Mouse (Mus musculus): ENCODE measurements at regions not wholly inside any gene's neighbourhood (a gene's known extent, or its start where the extent isn't known, plus 50 kb on each side); places are given as distances from the start of the nearest gene placed in this dataset.
"Not testable (repeated sequence)": the region's sequence is repeated elsewhere in the genome, so short reads cannot be mapped to it uniquely, and the experiment has no call there.

- DNase-seq: not testable (repeated sequence)
Observed at GRCm38 (mm10) chr14:53075937-53076336, 580.4 kb upstream of the Olfr1507 start.

GRCm38 (mm10) chr14:53073126-53073525 is 577.6 kb upstream of the Olfr1507 start:
- not testable (repeated sequence) for DNase-seq

- not testable (repeated sequence) for DNase-seq
Observed at GRCm38 (mm10) chr14:53072502-53072901, 577.0 kb upstream of the Olfr1507 start.

DNA sequence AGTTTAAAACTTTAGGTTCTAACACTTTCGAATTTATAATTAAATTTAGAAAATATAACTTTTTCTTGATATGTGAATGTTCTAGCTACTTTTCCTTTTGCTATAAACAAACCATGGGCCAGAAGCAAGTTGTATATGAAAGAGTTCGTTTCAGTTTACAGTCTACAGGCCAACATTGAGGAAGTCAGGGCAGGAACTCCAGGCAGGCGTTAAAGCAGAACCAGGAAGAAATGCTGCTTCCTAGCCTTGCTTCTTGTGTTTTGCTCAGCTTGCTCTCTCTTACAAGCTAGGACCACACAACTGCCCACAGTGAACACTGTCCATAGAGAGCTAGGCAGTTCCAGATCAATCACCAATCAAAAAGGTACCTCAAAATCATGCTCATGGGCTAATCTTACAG is 558.9 kb upstream of the Olfr1507 start:
- DNase-seq: not testable (repeated sequence)

DNA sequence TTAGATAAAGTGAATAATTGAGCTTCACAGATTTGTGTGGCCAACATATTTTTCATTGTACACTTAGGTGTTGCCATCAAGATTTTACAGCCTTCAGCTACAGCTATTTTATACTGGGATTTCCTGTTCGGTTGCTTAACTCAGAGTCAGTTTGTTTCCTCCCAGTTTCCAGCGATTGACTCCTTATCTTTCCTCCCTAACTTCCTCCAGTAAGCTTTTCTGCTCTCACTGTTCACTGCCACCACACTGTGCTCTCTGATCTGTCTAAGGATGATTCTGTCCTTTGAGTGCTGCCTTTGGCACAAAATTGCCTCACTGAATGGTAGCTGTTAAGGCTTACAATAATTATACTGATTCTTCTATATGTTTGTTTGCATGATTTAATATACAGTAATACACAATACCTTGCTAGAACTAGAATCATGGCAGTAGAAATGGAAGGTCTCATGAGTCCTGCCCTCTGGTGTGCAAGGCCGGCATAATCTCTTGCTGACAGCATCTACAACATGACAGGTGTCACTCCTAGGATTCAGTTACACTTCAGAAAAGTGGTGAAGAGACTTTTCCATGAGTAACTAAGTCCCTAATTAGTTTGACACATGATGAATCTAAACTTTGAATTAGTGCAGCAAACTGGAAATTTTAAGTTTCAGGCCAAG is 558.0 kb upstream of the Olfr1507 start:
- DNase-seq: not testable (repeated sequence)

GRCm38 (mm10) chr14:53047683-53048082 is 552.1 kb upstream of the Olfr1507 start:
- DNase-seq: not testable (repeated sequence)

- not testable (repeated sequence) for DNase-seq
Observed at GRCm38 (mm10) chr14:53046975-53047374, 551.4 kb upstream of the Olfr1507 start.

- peak; percentile 3 for DNase-seq
Observed at GRCm38 (mm10) chr14:53045331-53045730, 549.8 kb upstream of the Olfr1507 start.

GRCm38 (mm10) chr14:53044101-53044500 is 548.6 kb upstream of the Olfr1507 start:
- not testable (repeated sequence) for DNase-seq

DNA sequence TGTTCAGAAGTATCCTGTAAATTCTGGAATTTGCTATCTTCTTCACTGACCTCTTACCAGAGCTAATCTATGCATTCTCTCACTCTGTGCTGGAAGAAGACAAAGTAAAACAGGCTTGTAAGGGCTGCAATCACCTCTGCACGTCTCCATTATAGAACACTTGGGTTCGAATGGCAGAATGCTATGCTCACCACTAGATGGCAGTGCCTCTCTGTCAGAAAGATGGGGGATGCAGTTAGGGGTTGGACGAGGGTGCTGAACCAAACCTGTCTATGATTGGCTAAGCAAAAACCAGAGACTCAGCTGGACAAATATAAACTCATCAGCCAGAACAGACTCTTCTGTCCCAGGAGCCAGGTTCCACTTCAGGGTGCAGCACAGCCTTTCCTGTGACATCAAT is 546.5 kb upstream of the Olfr1507 start:
- DNase-seq: not testable (repeated sequence)

DNA sequence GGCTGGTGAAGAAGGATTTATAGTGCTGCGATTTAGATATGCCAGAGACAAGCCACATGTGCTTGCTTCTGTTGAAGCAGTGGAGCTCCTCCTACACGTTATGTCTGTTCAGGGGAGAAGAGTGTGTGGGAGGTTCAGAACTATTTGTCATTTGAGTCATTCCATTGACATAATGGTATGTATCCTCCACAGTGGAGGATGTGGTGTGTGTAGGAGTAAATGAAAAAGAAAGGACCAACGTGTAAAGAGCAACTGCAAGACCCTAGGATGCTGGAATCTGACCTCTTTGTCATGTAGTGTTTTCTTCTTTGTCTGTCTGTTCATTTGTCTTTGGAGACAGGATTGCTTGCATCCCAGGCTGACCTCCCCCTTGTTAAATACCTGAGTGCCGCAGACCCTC is 543.9 kb upstream of the Olfr1507 start:
- not testable (repeated sequence) for DNase-seq

- not testable (repeated sequence) for DNase-seq
Observed at GRCm38 (mm10) chr14:53034940-53035339, 539.4 kb upstream of the Olfr1507 start.

- not testable (repeated sequence) for DNase-seq
Observed at GRCm38 (mm10) chr14:53033221-53033620, 537.7 kb upstream of the Olfr1507 start.

DNA sequence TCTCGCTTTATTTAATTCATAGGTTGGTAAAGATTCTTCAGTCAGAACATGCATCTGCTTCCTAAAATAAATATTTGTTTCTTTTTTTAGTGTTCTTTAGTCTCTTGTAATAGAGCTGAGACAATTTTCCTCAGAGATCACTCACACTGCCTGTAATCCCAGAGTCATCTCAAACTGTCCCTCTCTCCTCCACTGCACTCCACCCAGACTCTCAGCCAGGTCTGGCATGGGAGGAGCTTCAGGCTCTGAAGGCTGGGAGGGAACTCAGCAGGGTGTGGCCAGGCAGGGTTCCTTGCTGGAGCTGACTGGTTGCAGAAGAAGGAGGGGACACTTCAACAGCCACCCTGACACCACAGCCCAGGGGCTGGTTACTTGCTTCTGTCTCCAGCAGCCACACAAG is 536.9 kb upstream of the Olfr1507 start:
- not testable (repeated sequence) for DNase-seq

DNA sequence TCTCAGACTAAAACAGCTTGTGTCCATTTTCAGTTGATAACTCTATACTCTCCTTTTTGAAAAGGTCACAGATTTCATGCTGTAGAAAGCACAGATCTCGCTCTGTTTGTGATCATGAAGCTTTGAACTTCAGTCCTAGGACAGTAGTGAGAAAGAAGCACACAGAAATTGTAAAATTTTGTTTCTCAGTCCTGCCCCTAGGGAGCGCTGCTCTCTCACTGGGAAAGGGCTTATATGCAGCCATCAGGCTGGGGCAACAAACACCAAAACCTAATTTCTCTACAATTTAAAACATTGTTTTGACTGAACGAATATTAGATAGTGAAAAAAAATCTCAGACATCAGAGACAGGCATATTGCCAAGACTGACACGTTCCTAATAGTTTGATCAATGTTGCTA is 534.7 kb upstream of the Olfr1507 start:
- not testable (repeated sequence) for DNase-seq

- DNase-seq: not testable (repeated sequence)
Observed at GRCm38 (mm10) chr14:53026958-53027357, 531.4 kb upstream of the Olfr1507 start.

- not testable (repeated sequence) for DNase-seq
Observed at GRCm38 (mm10) chr14:53020152-53020551, 524.6 kb upstream of the Olfr1507 start.

- not testable (repeated sequence) for DNase-seq
Observed at GRCm38 (mm10) chr14:53007741-53008140, 512.2 kb upstream of the Olfr1507 start.

DNA sequence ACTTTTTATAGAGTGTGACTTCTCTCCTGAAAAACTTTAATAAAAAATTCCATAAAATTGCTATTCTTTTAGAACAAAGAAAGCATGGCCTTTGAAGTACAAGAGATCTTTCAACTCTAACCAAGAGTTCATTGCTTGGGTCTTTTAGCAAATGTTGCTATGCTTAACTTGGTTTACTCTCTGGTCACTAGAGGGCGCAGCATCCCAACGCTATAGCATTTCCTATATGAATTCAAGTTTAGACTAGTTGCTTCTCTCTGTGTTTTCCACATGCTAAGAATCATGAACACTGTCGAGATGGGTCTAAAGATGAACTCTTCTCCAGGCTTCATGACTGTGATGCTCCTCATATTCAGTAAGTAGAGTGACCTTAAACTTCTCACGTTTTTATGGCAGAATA is 511.8 kb upstream of the Olfr1507 start:
- DNase-seq: not testable (repeated sequence)

DNA sequence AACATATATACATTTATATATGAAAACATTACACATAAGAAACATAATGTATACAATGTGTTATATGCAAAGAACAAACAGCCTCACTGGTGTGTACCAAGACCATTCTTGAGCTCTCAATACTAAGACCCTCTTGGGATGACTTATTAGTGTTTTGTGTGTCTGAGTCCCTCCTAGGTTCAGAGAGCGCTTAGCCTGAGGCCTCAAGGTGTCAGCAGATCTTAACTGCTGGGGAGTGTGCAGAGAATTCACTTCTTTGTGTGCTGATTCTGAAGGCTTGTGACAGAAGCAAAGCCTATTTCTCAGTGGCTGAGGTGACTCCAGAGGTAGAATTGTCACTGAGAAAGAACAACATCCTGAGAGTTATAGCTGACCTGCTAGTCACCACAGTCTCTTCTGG is 505.7 kb upstream of the Olfr1507 start:
- not testable (repeated sequence) for DNase-seq

GRCm38 (mm10) chr14:52992106-52992760 is 496.7 kb upstream of the Olfr1507 start:
- not testable (repeated sequence) for DNase-seq

GRCm38 (mm10) chr14:52991328-52991665 is 495.7 kb upstream of the Olfr1507 start:
- not testable (repeated sequence) for DNase-seq

DNA sequence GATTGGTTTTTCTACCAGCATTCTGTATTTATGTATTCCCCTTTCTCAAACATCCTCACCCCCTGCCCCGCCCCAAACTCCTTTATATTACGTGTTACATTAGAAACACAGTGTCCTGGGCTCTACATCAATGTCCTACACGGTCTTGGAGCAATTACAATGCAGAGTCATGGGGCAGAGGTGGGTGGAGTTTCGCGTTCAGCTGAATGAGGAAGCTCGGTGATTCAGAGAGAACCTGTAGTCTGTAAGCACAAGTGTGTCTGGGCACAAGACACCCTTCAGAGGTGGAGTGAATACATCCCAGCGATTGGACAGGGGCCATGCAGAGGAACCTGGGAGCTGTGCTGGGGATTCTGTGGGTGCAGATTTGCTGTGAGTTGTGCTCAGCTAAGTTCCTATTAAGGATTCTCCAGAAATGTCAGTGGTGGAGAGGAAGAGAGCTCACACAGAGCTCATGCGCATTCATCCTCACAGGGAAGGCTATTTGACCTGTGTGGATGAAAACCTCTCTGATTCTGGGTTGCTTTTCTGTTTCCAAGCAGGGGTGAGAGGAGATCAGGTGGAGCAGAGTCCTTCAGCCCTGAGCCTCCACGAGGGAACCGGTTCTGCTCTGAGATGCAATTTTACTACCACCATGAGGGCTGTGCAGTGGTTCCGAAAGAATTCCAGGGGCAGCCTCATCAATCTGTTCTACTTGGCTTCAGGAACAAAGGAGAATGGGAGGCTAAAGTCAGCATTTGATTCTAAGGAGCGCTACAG is 495.2 kb upstream of the Olfr1507 start:
- DNase-seq: not testable (repeated sequence)

GRCm38 (mm10) chr14:52989940-52990339 is 494.4 kb upstream of the Olfr1507 start:
- DNase-seq: not testable (repeated sequence)

Measured in lung, postnatal 10 days (tissue).